Mouse (Mus musculus) testis, adult 2 months (tissue): ENCODE measurements at regions not wholly inside any gene's neighbourhood (a gene's known extent, or its start where the extent isn't known, plus 50 kb on each side); places are given as distances from the start of the nearest gene placed in this dataset.

Source experiments
- CTCF ChIP-seq: fragments of 200-500 bp; IDR thresholded peaks from 2 replicates; pipeline ENCODE4 v1.5.1; 2012; ENCODE audit warnings: low read depth, mild to moderate bottlenecking, inconsistent platforms, low read length, moderate library complexity; ENCODE audit not compliant: control insufficient read depth, insufficient read depth, insufficient replicate concordance
- POLR2A ChIP-seq: fragments of 200-500 bp; IDR thresholded peaks from 2 replicates; pipeline ENCODE4 v1.6.1; 2012; ENCODE audit warnings: low read depth, mild to moderate bottlenecking, inconsistent platforms, low read length, moderate library complexity; ENCODE audit not compliant: control insufficient read depth

- TF ChIP-seq CTCF = no peak
- no peak for TF ChIP-seq POLR2A
Observed at GRCm38 (mm10) chr13:102176456-102176855, 408.4 kb upstream of the Pik3r1 start.
